Mouse (Mus musculus): ENCODE results near the gene Bcl7b.
A peak's percentile ranks its signal among the peaks of the same experiment; 100 is the strongest.

The Bcl7b gene

DNA sequence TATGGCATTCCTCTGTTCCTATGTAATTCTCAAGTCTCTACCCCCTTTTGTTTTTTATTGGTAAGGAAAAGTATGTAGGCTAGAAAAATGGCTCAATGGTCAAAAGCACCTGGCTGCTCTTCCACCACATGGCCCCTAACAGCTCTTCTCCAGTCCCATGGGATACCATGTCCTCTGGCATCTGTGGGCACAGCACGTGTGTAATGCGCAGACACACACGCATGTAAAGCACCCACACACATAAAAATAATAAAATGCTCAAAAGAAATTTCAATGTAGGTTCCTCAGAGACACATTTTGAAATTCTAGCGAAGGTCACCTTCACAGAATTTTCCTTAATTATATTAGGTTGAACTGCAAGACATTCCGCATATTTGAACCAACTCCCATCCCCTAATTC is 1.4 kb downstream of the Bcl7b start:
- DNase-seq (ENCODE audit: low read depth), result no peak

DNA sequence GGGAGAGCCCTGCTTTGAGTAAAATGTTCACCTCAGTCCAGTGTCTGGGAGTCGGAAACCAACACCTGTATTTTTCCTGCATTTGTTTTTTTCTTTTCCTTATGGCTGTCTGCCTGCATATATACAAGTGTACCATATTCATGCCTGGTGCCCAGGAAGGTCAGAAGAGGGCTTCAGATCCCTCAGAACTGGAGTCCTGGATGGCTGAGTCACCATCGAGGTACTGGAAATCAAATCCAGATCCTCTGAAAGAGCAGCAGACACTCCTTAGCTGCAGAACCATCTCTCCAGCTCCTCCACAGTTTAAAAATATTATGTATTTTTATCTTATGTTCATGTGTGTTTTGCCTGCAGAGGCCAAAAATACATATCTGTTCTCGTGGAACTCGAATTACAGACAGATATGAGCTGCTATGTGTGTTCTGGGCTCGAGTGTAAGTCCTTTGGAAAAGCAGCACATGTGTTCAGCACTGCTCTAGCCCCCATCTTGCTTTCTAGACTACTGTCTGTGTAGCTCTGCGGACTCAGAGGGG is 3.7 kb downstream of the Bcl7b start:
- no peak for DNase-seq (ENCODE audit: low read depth)

DNA sequence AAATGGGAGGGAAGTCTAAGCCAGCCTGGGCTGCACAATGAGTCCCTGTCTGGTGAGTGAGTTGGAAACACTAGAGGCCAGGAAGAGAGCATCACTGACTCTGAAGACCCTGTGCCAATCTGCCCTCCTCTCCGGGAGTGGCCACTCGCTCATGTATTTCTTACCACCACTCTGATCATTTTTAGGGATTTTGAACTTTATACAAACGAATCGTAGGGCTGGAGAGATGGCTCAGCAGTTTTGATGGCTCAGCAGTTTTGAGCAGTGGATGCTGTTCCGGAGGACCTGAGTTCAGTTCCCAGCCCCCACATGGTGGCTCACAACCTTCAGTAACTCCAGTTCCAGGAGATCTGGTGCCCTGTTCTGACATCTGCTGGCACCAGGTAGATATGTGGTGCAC is 4.9 kb downstream of the Bcl7b start:
- no peak for DNase-seq (ENCODE audit: low read depth)

DNA sequence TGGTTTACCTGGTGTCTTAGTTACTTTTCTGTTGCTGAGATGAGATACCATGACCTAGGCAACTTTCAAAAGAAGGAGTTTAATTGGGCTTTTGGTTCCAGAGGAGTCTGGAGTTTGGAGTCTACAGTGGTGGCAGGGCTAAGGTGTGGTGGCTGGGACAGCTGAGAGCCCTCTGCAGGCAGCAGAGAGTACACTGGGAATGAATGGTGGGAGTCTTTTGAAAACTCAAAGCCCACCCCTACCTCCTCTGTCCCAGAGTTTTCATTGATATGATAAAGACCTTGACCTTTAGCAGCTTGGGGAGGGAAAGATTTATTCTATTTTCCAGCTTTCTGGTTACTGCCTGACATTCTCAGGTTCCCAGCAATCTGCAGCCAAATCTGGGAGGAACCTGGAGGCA is 7.0 kb downstream of the Bcl7b start:
- DNase-seq (ENCODE audit: low read depth), result no peak

DNA sequence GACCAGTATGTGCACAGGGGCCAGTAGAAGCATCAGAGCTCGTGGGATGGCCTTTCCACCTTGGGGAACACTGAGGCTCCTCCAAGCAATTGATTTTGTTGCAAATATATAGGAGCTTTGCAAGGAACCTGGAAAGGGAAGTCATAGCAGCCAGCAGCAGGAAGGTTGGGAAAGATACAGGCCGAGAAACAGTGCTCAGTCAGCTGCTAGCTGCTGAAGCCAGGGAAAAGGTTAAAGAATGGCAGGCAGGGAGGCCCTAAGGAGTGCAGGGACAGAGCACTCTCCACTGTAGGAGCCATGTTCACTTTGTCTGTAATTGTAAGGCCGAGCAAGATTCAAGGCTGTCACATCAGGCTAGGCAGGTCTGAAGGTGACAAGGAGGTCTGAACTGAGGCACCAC is 10.4 kb downstream of the Bcl7b start:
- DNase-seq (ENCODE audit: low read depth), result no peak

DNA sequence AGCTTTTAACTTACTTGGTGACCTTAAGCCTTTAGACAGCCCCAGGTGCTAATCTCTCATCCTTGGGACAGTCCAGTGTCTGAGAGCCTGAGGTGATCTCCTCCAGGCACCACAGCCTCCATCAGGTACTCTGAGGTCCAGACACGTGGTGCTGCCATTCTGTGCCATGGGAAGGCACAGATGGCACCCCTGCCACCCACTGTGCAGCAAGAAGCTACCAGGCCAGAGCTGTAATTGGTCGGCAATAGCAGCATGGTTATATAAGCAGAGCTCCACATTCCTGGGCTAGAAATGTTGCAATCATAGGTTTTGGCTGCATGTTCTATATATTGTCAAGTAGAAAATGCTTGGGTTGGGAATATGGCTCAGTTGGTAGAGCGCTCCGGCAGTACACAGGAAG is 10.9 kb downstream of the Bcl7b start:
- no peak for DNase-seq (ENCODE audit: low read depth)

DNA sequence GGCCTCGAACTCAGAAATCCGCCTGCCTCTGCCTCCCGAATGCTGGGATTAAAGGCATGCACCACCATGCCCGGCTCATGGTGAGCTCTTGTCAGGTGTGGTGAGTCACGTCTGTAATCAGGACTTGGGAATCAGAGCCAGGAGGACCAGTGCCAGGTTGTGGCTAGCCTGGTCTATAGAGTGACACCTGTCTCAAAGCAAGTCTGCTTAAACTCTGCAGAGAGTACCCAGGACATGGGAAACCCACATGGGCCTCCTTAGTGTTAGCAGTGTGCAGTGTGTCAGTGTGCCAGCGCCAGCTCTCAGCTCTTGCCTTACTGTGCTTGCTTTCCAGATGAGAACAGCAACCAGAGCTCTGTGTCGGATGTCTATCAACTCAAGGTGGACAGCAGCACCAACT is 11.5 kb downstream of the Bcl7b start:
- no peak for DNase-seq (ENCODE audit: low read depth)

DNA sequence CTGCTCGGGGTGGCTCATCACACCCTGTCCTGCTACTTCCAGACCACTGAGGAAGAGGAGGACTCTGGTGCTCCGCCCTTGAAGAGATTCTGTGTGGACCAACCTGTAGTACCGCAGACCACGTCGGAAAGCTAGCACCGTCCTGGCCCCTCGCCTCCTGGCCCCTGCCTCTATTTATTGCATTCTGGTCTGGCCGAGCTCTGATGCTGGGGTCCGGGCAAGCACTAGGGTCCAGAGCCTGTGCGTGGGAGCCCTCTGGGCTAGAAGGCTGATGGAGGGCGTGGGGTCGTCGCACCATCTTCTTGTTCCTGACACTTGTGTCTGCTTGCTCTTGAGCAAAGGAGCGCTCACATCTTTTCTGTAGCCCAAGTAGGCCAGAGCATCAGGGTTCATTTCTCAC is 12.7 kb downstream of the Bcl7b start:
- no peak for DNase-seq (ENCODE audit: low read depth)

DNA sequence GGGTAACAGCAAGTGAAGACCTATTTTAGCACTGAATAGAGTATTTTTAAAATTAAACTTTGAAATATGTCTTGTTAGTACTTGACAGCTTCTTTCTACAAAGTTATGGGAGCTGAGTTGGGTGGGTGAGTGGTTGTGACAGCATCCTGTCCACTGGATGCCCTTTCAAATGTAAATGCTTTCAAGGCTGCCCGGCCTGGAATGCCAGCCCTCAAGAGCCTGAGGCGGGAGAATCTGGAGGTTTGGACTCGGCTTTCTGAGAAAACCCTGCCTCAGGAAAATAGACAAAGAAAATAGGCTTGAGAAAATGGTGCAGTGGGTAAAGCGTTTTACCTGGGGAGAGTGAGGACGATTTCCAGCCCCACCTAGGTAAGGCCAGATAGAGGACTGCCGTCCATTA is 13.7 kb downstream of the Bcl7b start:
- DNase-seq (ENCODE audit: low read depth), result no peak

DNA sequence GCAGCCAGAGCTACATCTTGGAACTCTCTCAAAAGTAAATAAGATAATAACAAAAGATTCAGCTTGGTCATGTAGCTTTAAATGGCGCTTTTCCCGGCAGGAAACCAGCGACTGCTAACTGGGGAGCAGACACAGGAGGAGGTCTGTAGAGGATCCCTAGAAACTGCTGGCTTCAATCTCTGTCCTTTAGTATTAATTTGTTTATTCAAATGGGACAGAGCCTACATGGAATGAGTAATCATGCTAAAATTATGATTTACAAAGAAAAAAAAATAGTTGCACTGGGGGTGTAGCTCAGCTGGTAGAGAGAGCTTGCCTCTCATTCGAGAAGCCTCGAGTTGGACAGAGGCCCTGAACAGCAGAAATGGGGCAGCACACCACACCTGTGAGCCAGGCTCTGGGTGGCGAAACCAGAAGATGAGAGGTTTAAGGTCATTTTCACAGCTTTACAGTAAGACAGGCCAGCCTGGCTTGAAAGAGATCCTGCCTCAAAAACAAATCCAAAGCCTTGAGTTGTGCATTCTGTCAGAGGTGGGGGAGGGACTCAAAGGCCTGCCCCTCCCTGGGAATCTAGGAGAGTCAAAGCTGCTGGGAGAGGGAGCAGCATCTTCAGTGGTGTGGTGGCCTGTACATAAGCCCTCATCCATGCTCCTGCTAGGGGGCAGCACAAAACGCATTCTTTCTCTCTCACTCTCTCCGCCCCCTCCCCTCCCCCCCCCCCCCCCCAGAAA is 15.2 kb downstream of the Bcl7b start:
- DNase-seq (ENCODE audit: low read depth), result no peak

DNA sequence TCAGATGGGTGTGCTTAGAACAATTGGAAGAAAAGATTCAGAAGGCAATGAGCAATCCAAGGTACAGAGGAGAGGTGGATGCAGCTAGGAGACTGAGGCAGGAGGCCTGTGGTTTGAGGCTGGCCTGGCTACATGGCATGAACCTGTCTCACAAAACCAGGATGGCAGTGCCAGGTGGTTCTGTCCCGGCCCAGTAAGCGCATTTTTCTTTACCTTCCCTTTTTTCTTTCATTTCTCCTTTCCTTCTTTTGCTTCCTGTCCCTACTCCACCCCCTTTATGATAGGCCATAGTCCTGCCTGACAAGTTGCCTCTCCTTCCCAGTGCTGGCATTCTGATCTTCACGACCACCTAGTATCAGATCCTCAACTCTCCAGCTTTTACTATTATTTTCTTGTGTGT is 16.9 kb downstream of the Bcl7b start:
- no peak for DNase-seq (ENCODE audit: low read depth)

DNA sequence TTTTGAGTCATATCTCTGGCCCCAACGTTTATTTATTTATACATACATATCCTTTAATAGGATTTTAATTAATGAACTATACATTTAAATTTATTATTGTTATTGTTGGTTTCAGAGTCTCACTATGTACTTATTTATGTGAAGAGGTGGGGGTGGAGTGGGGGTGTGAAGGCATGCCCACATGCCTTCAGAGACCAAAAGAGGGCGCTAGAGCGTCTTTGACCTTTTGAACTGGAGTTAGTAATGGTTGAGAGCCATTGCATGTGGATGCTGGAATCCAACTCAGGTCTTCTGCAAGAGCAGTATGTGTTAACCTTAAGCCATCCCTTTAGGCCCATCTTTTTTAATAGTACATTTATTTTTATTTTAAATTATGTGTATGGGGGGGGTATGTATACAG is 17.5 kb downstream of the Bcl7b start:
- peak; percentile 85 for DNase-seq (ENCODE audit: low read depth)

DNA sequence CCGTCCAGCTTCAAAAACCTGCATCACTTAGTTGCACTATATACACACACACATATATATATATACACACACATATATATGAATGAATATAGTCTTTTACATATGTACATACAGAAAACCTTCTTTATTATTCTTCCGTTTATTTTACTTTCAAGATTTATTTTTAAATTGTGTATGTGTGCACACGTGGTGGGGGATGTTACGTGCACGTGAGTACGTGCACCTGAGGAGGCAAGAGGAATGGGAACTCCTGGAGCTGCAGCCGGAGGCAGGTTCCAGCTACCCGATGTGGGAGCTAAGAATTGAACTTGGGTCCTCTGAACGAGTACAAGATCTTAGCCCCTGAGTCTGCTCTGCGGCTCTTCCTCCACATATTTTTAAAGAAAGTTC is 18.1 kb downstream of the Bcl7b start:
- no peak for DNase-seq (ENCODE audit: low read depth)

DNA sequence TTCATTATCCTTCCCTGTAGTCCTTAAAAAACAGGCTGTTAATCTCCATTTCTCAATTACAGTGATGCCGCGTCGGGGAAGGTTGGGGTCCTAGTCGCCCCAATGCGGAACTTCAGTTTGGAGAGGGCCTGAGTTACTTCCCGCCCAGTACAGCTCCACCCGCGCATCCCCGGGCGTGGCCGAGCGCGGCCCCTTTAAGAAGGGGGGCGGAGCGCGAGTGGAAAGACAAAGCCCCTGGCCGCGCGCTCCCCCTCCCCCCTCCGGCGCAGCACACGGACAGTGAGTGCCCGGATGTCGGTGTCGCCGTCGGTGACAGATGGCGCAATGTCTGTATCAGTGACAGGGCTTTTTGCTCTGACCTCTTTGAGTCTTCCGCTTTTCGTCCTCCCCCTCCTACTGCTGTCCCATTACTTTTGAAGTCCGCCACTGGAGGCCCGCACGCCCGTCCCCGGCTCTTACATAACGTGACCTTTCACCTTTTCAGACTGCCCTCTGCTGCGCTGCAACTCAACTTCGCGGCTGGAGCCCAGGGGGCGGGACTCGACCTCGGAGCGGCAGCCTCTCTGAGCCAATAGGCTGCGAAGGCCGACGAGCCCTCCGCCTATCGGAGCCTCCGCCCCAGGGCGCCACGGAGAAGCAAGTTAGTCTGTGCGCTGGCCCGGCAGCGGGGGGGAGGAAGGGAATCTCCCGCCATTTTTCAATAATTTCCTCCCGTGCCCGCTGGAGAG is 18.7 kb downstream of the Bcl7b start, which contains the start of gene Baz1b:
Baz1b (plus strand) TSS at position 644 of the 728 bp plus-strand sequence.
- peak; percentile 98 for DNase-seq (ENCODE audit: low read depth)

DNA sequence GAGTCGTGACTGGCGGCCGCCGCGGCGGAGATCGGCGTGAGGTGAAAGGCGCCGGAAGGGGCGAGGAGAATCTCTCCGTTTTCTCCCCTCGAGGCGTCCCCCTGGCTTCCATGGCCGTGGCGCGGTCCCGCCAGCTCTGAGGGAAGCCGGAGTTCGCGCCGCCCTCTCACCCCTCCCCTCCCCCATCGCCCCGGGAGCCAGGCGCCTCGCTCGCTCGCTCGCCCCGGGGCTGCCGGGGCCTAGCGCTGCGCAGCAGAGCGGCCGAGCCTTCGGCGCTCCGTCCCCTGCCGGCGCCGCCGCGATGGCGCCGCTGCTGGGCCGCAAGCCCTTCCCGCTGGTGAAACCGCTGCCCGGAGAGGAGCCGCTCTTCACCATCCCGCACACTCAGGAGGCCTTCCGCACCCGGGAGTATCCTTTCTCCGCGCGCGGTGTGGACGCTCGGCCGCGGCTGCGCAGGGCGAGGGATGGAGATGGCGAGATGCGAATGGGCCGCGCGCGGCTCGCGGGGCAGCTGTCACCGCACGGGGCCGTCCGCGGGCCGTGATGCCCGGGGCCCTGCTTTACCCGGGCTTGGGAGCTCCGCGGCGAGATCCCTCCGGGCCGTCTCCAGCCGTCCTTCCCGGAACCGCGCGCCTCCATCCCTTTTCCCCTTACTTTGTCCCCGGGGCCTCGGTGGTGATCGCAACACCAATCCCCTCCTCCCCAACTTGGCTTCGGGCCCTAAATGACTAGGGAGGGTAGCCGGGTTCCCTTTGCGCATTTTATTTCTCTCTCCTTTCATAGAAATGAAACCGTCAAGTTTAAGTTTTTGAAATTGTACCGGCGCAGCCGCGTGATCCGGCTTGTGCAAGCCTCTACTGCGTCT is 19.5 kb downstream of the Bcl7b start:
- no peak for DNase-seq (ENCODE audit: low read depth)

DNA sequence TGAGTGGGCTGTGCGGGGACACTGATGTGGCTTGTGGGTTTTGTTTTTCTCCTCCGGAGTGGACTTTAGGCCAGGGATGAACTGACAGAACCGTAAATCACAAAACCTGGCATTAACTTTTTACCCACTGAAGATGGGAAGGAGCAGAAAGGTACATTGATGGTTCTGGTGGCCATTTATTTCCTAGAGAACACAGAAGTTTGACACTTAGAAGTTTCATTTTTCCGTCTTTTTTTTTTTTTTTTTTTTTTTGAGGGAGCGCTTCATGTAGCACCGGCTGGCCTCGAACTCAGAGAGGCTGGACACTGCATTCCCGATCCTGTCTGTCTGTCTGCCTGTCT is 20.1 kb downstream of the Bcl7b start:
- DNase-seq (ENCODE audit: low read depth), result peak; percentile 55

DNA sequence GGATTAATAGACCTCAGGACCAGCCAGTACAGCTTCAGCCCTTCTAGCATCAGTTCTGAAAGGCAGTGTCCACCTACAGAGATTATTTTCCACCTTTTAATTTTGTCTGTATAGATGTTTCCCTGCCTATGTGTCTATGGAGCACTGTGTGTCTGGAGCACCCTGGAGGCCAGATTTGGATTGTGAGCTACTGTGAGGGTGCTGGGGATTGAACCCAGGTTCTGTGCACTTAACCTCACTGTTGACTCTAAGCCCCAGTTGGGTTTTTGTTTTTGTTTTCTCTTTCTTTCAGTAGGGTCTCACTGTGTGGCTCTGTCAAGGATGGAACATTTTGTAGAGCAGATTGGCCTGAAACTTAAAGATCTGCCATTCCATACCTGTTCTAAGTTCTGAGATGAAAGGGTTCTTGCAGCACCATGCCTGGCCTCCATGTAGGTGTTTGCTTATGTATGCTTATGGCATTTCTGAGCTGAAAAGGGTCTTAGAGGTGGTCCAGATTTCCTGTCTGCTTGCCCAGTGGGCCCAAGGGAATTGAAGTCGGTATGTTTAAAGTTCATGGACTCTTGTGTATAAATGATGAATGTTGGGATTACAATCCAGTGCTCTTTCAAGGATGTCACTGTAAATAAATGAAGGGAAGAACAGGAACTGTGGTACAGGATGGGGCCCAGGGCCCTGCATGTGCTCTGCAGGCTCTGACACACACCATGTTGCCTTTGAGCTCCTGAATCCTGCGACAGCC is 21.4 kb downstream of the Bcl7b start:
- peak; percentile 23 for DNase-seq (ENCODE audit: low read depth)

DNA sequence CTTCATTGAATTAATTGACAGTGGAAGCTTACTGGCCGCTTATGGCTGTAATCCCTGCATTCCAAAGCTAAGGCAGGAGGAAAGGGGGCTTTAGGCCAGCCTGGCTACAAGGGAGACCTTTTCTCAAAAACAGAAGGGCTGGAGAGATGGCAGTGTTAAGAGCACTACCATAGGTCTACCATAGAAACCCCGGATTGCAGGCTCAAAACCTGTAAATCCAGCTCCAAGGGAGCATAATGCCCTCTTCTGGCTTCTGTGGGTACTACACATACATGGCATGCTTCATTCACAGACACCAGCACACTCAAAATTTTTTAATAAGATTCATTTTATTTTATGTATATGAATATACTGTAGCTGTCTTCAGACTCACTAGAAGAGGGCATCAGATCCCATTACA is 23.5 kb downstream of the Bcl7b start:
- peak; percentile 91 for DNase-seq (ENCODE audit: low read depth)

DNA sequence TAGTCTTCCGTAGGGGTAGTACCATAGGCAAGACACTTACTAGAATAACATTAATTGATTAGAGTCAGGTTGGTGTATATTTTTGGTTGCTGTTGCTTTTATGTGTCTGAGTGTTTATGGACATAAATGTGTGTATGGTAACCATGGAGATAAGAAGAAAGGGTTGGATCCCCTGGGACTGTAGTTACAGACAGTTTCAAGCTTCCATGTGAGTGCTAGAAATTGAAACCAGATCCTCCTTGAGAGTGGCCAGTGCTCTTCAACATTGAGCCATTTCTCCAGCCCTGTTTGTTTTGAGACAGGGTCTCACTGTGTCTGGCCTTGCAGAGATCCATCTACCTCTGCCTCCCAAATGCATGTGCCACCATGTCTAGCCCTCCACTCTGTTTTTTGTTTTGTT is 24.3 kb downstream of the Bcl7b start:
- no peak for DNase-seq (ENCODE audit: low read depth)

DNA sequence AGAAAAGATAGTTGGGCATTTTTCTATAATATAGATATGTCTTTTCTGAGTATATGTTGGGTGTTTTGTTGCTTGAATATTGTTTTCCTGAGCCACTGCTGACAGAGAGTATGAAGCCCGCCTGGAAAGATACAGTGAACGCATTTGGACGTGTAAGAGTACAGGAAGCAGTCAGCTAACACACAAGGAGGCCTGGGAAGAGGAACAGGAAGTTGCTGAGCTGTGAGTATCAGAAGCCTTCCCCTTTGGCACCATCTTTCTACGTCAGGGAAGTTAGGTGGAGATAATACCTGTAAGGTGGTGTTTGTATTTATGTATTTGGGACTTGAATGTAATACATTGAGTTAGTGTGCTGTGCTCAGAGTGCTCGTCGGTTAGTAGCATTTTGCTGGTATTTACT is 28.3 kb downstream of the Bcl7b start:
- peak; percentile 43 for DNase-seq (ENCODE audit: low read depth)

DNA sequence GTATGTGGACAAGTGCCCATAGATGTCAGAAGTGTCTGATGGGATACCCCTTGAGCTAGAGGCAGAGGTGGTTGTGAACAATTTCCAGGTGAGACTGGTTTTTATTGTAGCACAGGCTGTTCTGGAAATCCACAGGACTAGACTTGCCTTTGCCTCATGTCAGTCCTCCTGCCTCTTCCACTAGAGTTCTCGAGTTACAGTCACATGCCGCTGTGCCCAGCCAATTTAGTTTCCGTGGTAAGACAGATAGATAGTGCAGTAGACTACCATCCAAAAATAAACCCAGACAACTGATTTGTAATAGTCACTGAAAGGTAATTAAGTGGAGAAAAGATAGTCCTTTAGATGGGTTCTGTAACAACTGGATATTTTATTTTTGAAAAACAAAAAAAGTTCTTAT is 34.7 kb downstream of the Bcl7b start:
- no peak for DNase-seq (ENCODE audit: low read depth)

DNA sequence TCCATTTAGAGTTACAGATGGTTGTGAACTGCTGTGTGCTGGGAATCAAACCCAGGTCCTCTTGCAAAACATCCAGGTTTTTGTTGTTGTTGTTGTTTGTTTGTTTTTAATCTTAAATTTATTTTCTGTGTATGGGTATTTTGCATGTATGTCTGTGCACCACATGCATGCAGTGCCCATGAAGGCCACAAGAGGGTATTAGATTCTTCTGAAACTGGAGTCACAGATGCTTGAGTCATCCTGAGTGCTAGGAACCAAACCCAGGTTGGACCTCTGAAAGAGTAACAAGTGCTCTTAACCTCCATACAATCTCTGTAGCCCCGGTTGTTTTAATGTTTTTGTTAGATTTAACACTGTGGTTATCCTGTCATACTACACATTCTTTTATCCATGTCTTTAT is 40.1 kb downstream of the Bcl7b start:
- DNase-seq (ENCODE audit: low read depth), result peak; percentile 51
